Mouse (Mus musculus): ENCODE measurements around the gene Tprn. TPM values are rescaled to one million over a fixed set of nuclear protein-coding genes. Genes with fewer than 3 reads are reported as not detected.

Gene Tprn
- polyA plus RNA-seq, 1 experiment = 436 TPM

GRCm38 (mm10) chr2:25292856-25293255 lies 30.4 kb downstream of the Tprn start:
- H3K4me3 ChIP-seq (ENCODE audit: low read depth, low read length) = peak overlapping the region; percentile 67

GRCm38 (mm10) chr2:25293706-25294105 lies 31.3 kb downstream of the Tprn start:
- Histone ChIP-seq H3K36me3 (ENCODE audit: control insufficient read depth, insufficient read depth, low read length) (no peaks in the 10 kb centered on the region), H3K4me1 (ENCODE audit: control insufficient read depth, insufficient read depth, insufficient read length, low read length) (peaks cover 24% of the 10 kb centered on the region), H3K27me3 (ENCODE audit: control insufficient read depth, insufficient read depth, low read length) (peaks cover 10% of the 10 kb centered on the region), H3K27ac (ENCODE audit: insufficient read depth, low read depth, low read length) (no peak overlapping the region), H3K4me3 (ENCODE audit: low read depth, low read length) (no peak overlapping the region)
- 71% methylated on average over 9 of the region's 9 CpGs for WGBS
- no peak for TF ChIP-seq POLR2A (IDR thresholded peaks at IDR 0.05; ENCODE audit: low read depth, low read length)
- TF ChIP-seq CTCF (IDR thresholded peaks at IDR 0.05; ENCODE audit: extremely low read depth, insufficient read length, insufficient replicate concordance, low read depth, low read length) = no peak

More at GRCm38 (mm10) chr2:25292856-25293255, 30.4 kb downstream of the Tprn start:
- H3K27ac ChIP-seq (ENCODE audit: insufficient read depth, low read depth, low read length) = no peak overlapping the region
- H3K36me3 ChIP-seq (ENCODE audit: control insufficient read depth, insufficient read depth, low read length) = no peaks in the 10 kb centered on the region
- TF ChIP-seq CTCF (IDR thresholded peaks at IDR 0.05; ENCODE audit: extremely low read depth, insufficient read length, insufficient replicate concordance, low read depth, low read length) = peak; percentile 96; the same call in 1 of the 2 replicates
- TF ChIP-seq POLR2A (IDR thresholded peaks at IDR 0.05; ENCODE audit: low read depth, low read length) = 0 out of 2 replicates have a peak, but pooled peaks have one; percentile 26
- H3K4me1 ChIP-seq (ENCODE audit: control insufficient read depth, insufficient read depth, insufficient read length, low read length) = peaks cover 33% of the 10 kb centered on the region
- H3K27me3 ChIP-seq (ENCODE audit: control insufficient read depth, insufficient read depth, low read length) = peaks cover 10% of the 10 kb centered on the region
- WGBS = 0% methylated on average over 1 of the region's 1 CpGs

GRCm38 (mm10) chr2:25297093-25297492 lies 34.7 kb downstream of the Tprn start:
- H3K4me1 ChIP-seq (ENCODE audit: control insufficient read depth, insufficient read depth, insufficient read length, low read length) = peaks cover 4% of the 10 kb centered on the region
- peaks cover 4% of the 10 kb centered on the region for H3K27me3 ChIP-seq (ENCODE audit: control insufficient read depth, insufficient read depth, low read length)
- 78% methylated on average over 8 of the region's 8 CpGs for WGBS
- H3K36me3 ChIP-seq (ENCODE audit: control insufficient read depth, insufficient read depth, low read length) = no peaks in the 10 kb centered on the region
- no peak overlapping the region for H3K27ac ChIP-seq (ENCODE audit: insufficient read depth, low read depth, low read length)
- no peak overlapping the region for H3K4me3 ChIP-seq (ENCODE audit: low read depth, low read length)
- TF ChIP-seq POLR2A (IDR thresholded peaks at IDR 0.05; ENCODE audit: low read depth, low read length) = no peak
- TF ChIP-seq CTCF (IDR thresholded peaks at IDR 0.05; ENCODE audit: extremely low read depth, insufficient read length, insufficient replicate concordance, low read depth, low read length) = no peak

DNA sequence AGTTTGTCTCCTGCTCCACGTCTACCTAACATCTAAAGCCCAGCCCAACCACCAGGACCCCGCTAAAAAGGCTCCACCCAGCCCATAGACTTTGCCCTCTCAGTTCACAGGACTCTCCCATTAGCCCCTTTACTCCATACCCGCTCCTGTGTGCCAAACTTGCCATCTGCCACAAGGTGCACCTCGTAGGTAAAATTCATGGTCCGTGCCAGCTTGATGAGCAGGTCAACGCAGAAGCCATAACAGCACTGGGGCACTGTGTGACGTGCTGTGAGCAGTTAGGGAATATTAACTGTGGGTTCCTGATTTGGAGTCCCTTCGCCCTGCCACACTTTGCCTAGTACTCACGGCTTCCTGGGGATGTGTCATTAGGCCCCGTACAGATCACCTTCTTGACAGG lies 35.6 kb downstream of the Tprn start:
- Histone ChIP-seq H3K4me3 (ENCODE audit: low read depth, low read length) (no peak overlapping the region), H3K36me3 (ENCODE audit: control insufficient read depth, insufficient read depth, low read length) (no peaks in the 10 kb centered on the region), H3K27ac (ENCODE audit: insufficient read depth, low read depth, low read length) (no peak overlapping the region), H3K4me1 (ENCODE audit: control insufficient read depth, insufficient read depth, insufficient read length, low read length) (no peaks in the 10 kb centered on the region), H3K27me3 (ENCODE audit: control insufficient read depth, insufficient read depth, low read length) (no peaks in the 10 kb centered on the region; the same call in 1 of the 2 replicates)
- WGBS = 59% methylated on average over 10 of the region's 10 CpGs
- TF ChIP-seq POLR2A (IDR thresholded peaks at IDR 0.05; ENCODE audit: low read depth, low read length) (no peak), CTCF (IDR thresholded peaks at IDR 0.05; ENCODE audit: extremely low read depth, insufficient read length, insufficient replicate concordance, low read depth, low read length) (no peak)

DNA sequence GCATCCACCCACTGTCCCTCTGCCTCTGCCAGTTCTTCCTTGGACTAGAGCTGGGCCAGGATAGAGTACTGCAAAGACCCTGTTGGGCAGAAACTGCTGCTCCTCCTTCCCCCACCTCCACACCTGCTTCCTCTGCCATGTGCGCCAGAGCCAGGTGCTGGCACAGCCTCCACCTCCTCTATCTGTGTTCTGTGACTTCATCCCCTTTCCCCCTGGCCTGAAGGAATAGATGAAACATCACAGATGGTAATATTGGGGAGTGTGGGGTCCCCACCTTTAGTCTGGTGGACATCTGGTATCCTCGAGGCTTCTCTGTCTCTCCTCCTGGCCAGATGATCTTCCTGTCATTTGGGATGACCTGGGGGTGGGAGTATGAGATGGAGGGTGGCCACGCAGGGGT lies 41.0 kb downstream of the Tprn start:
- TF ChIP-seq POLR2A (IDR thresholded peaks at IDR 0.05; ENCODE audit: low read depth, low read length) = no peak
- no peak for TF ChIP-seq CTCF (IDR thresholded peaks at IDR 0.05; ENCODE audit: extremely low read depth, insufficient read length, insufficient replicate concordance, low read depth, low read length)
- 54% methylated on average over 3 of the region's 3 CpGs for WGBS
- Histone ChIP-seq H3K27ac (ENCODE audit: insufficient read depth, low read depth, low read length) (no peak overlapping the region), H3K36me3 (ENCODE audit: control insufficient read depth, insufficient read depth, low read length) (no peaks in the 10 kb centered on the region), H3K27me3 (ENCODE audit: control insufficient read depth, insufficient read depth, low read length) (peaks cover 8% of the 10 kb centered on the region; the same call in 1 of the 2 replicates), H3K4me1 (ENCODE audit: control insufficient read depth, insufficient read depth, insufficient read length, low read length) (0 out of 2 replicates have a peak, but pooled peaks cover 3% of the 10 kb centered on the region), H3K4me3 (ENCODE audit: low read depth, low read length) (no peak overlapping the region)

DNA sequence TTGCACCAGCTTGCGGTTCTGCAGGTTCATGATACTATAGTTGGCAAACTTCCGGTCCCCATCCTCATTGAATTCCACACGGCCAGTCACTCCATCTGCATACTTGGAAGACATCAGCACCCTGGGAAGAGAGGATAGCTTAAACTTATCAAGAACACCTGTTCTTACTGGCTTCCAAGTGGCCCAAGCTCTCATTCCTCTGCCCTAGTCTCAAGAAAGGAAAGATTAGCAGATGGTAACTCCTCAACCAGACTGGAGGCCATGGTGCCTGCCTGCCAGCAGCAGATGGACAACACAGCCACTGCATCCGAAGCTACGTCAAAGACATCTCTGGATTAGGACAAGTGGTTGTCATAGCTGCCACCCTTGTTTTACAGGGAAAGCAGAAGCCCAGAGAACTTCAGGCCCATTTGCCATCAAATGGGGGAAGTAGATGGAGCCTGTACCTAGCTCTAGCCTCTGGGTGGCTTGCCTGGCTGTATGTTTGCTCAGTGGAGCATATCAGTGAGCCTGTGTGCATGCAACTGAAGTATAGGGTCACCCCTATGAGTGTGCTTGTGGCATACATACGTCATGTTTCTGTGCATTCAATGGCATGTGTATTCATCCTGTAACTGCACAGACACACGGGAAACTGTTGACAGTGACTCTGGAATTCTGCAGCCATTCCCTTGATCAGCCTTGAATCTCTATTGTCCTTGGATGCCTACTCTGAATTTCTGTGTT lies 41.7 kb downstream of the Tprn start:
- Histone ChIP-seq H3K36me3 (ENCODE audit: control insufficient read depth, insufficient read depth, low read length) (no peaks in the 10 kb centered on the region), H3K27ac (ENCODE audit: insufficient read depth, low read depth, low read length) (no peak overlapping the region), H3K27me3 (ENCODE audit: control insufficient read depth, insufficient read depth, low read length) (peaks cover 8% of the 10 kb centered on the region; the same call in 1 of the 2 replicates), H3K4me1 (ENCODE audit: control insufficient read depth, insufficient read depth, insufficient read length, low read length) (0 out of 2 replicates have a peak, but pooled peaks cover 3% of the 10 kb centered on the region), H3K4me3 (ENCODE audit: low read depth, low read length) (no peak overlapping the region)
- WGBS = 66% methylated on average over 7 of the region's 7 CpGs
- no peak for TF ChIP-seq CTCF (IDR thresholded peaks at IDR 0.05; ENCODE audit: extremely low read depth, insufficient read length, insufficient replicate concordance, low read depth, low read length)
- no peak for TF ChIP-seq POLR2A (IDR thresholded peaks at IDR 0.05; ENCODE audit: low read depth, low read length)

Measured in small intestine, adult 2 months (tissue).